Mouse (Mus musculus) liver, embryonic 14.5 days (tissue): ENCODE data around the gene Psma3. TPM values are rescaled to one million over a fixed set of nuclear protein-coding genes. Genes with fewer than 3 reads are reported as not detected.

ENCODE experiments used
- ATAC-seq: fragments of 200-750 bp; cut with Nextera tagmentation; 2 replicates; pipeline ENCODE4 v1.8.0; 2017; ENCODE audit warnings: moderate number of reproducible peaks, mild to moderate bottlenecking, moderate library complexity; ENCODE audit not compliant: insufficient read depth
- DNase-seq, 3 experiments: peaks; one replicate each; pipeline ENCODE4 v3.0.0-alpha.2; 2012 to 2013; ENCODE audit warnings: low read depth in 3 of 3, low spot score in 3 of 3
- H3K27ac ChIP-seq: fragments of 300-500 bp; sonication (generic); 2 replicates; pipeline ENCODE4 v1.5.1; 2014; ENCODE audit warnings: moderate library complexity, mild to moderate bottlenecking, control low read depth, inconsistent platforms
- H3K27me3 ChIP-seq: fragments of 300-500 bp; sonication (generic); 2 replicates; pipeline ENCODE4 v1.6.1; 2014; ENCODE audit warnings: mild to moderate bottlenecking, low read length, moderate library complexity; ENCODE audit not compliant: control insufficient read depth, insufficient read depth
- H3K36me3 ChIP-seq: fragments of 300-500 bp; sonication (generic); replicated peaks from 2 replicates; pipeline ENCODE4 v1.6.1; 2014; ENCODE audit warnings: low read depth; ENCODE audit not compliant: control insufficient read depth, insufficient read depth
- H3K4me1 ChIP-seq, 2 experiments: fragments of 200-500 bp in 1 of 2; fragments of 300-500 bp in 1 of 2; sonication (generic) in 1 of 2; replicated peaks; 2 replicates each; pipeline ENCODE4 v1.6.1; 2012 to 2014; ENCODE audit warnings: antibody characterized with exemption in 1 of 2, inconsistent platforms in 1 of 2, low read length in 1 of 2; ENCODE audit not compliant: control insufficient read depth in 2 of 2, insufficient read depth in 2 of 2
- H3K4me2 ChIP-seq: fragments of 300-500 bp; sonication (generic); 2 replicates; pipeline ENCODE4 v1.6.1; 2014; ENCODE audit warnings: low read depth, mild to moderate bottlenecking, control low read depth, moderate library complexity
- H3K4me3 ChIP-seq, 2 experiments: fragments of 200-500 bp in 1 of 2; fragments of 300-500 bp in 1 of 2; sonication (generic) in 1 of 2; 2 replicates each; pipeline ENCODE4 v1.5.1; 2012 to 2014; ENCODE audit warnings: low read depth in 2 of 2, low read length in 2 of 2, mild to moderate bottlenecking in 2 of 2, control low read depth in 1 of 2, inconsistent platforms in 1 of 2, moderate library complexity in 1 of 2; ENCODE audit not compliant: insufficient read depth in 1 of 2
- H3K9ac ChIP-seq: fragments of 300-500 bp; sonication (generic); replicated peaks from 2 replicates; pipeline ENCODE4 v1.6.1; 2014; ENCODE audit warnings: mild to moderate bottlenecking, control low read depth, moderate library complexity
- H3K9me3 ChIP-seq: fragments of 300-500 bp; sonication (generic); 2 replicates; pipeline ENCODE4 v1.6.1; 2016; ENCODE audit warnings: low read length, mixed read lengths; ENCODE audit not compliant: control insufficient read depth
- CTCF ChIP-seq: IDR thresholded peaks from 2 replicates; pipeline ENCODE4 v1.5.1; 2016; ENCODE audit warnings: antibody characterized with exemption, low read depth, control low read depth
- EP300 ChIP-seq: IDR thresholded peaks from 2 replicates; pipeline ENCODE4 v1.6.1; 2016; ENCODE audit warnings: antibody characterized with exemption, low read depth
- WGBS: fragments of 180-500 bp; shearing (Covaris S2); extraction: QIAGEN DNeasy Blood & Tissue Kit; methylation state at CpG from one replicate; pipeline ENCODE4 v1.1.7; 2014; ENCODE audit not compliant: insufficient replicate concordance; 5-methylcytosine and 5-hydroxymethylcytosine counted together
- polyA plus RNA-seq, 2 experiments: library from polyadenylated mRNA; depleted of rRNA in 1 of 2; stranded (reverse) in 1 of 2; unstranded in 1 of 2; fragments of >200 nt; fragmentation: Nextera tagmentation in 1 of 2; extraction: Ambion mirVana in 1 of 2; gene quantifications; 2 replicates each; pipeline versions ENCODE4 v1.2.1 to v1.2.3; 2012 to 2014

Psma3 gene
- polyA plus RNA-seq, 2 experiments: 138 to 401 TPM

GRCm38 (mm10) chr12:71000344-71000743 is 25.9 kb downstream of the Psma3 start:
- no peaks in the 10 kb centered on the region for H3K9me3 ChIP-seq
- H3K4me3 ChIP-seq: no peak overlapping the region
- 65% methylated on average over 1 of the region's 1 CpGs for WGBS
- H3K27me3 ChIP-seq: no peaks in the 10 kb centered on the region
- no peak overlapping the region for H3K27ac ChIP-seq
- no peak for ATAC-seq
- H3K9ac ChIP-seq: no peak overlapping the region
- no peak for DNase-seq
- peaks cover 27% of the 10 kb centered on the region for H3K36me3 ChIP-seq
- no peaks in the 10 kb centered on the region; a peak in 2 of 4 replicates for H3K4me1 ChIP-seq
- no peak overlapping the region for H3K4me2 ChIP-seq
- TF ChIP-seq EP300 (no peak), CTCF (no peak)

DNA sequence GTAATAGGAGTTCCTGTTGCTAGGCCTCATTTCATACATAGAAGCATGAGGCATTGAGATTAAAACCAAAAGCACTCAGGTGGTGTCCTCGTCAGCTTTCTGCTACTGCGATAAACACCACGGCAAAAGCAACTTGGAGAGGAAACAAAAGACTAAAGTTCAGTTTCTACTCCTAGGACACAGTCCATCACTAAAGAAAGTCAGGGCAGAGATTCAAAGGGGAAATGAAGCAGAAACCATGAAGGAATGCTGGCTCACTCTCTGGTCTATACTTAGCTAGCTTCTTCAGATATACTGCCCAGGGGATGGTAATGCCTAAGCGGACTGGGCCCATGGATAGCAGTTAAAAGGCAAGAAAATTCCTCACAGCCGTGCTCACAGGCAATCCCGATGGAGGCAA is 27.0 kb downstream of the Psma3 start:
- no peaks in the 10 kb centered on the region for H3K27me3 ChIP-seq
- H3K4me1 ChIP-seq: no peaks in the 10 kb centered on the region; a peak in 2 of 4 replicates
- H3K4me3 ChIP-seq: no peak overlapping the region
- WGBS: 82% methylated on average over 6 of the region's 6 CpGs
- no peak for DNase-seq
- no peak overlapping the region for H3K9ac ChIP-seq
- H3K36me3 ChIP-seq: peaks cover 30% of the 10 kb centered on the region
- no peak for ATAC-seq
- no peak overlapping the region for H3K27ac ChIP-seq
- no peak overlapping the region for H3K4me2 ChIP-seq
- TF ChIP-seq CTCF (no peak), EP300 (no peak)
- no peaks in the 10 kb centered on the region for H3K9me3 ChIP-seq

GRCm38 (mm10) chr12:71003760-71004426 is 29.5 kb downstream of the Psma3 start:
- 71% methylated on average over 5 of the region's 6 CpGs for whole genome bisulfite sequencing

GRCm38 (mm10) chr12:71006141-71006540 is 31.7 kb downstream of the Psma3 start:
- Histone ChIP-seq H3K4me3 (no peak overlapping the region), H3K27me3 (no peaks in the 10 kb centered on the region), H3K27ac (no peak overlapping the region), H3K9me3 (no peaks in the 10 kb centered on the region), H3K36me3 (peaks cover 50% of the 10 kb centered on the region), H3K4me2 (no peak overlapping the region), H3K4me1 (no peaks in the 10 kb centered on the region), H3K9ac (no peak overlapping the region)
- WGBS: 66% methylated on average over 6 of the region's 6 CpGs
- DNase-seq (no peak), ATAC-seq (no peak)
- TF ChIP-seq CTCF: no peak

More at GRCm38 (mm10) chr12:71003760-71004426, 29.5 kb downstream of the Psma3 start:
- TF ChIP-seq CTCF (no peak), EP300 (no peak)
- Histone ChIP-seq H3K27me3 (no peaks in the 10 kb centered on the region), H3K4me1 (no peaks in the 10 kb centered on the region; a peak in 2 of 4 replicates), H3K27ac (no peak overlapping the region), H3K4me2 (no peak overlapping the region), H3K9me3 (no peaks in the 10 kb centered on the region), H3K9ac (no peak overlapping the region), H3K4me3 (no peak overlapping the region), H3K36me3 (peaks cover 42% of the 10 kb centered on the region)
- ATAC-seq: no peak
- DNase-seq: no peak

DNA sequence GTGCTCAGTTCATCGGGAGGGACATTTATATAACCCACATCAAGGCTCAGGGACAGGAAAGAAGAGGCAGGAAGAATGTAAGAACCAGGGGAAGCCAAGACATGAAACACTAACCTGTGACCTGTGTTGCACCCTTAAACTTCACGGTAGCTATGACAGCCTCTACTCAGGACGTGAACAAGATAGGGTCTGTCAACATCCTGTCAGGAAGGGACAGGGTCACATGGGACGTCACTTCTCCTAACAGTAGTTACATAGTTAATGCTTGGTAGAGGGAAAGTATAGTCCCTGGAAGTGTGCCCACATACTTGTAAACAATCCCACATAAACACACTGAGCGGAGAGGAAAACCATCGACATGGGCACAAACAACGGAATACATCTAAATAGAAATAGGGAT is 32.5 kb downstream of the Psma3 start:
- no peak overlapping the region for H3K4me3 ChIP-seq
- peak; percentile 31; the same call in 1 of the 2 replicates for ATAC-seq
- H3K36me3 ChIP-seq: peaks cover 50% of the 10 kb centered on the region
- TF ChIP-seq CTCF: no peak
- no peak for TF ChIP-seq EP300
- DNase-seq: no peak
- WGBS: 68% methylated on average over 7 of the region's 7 CpGs
- no peak overlapping the region for H3K27ac ChIP-seq
- H3K4me1 ChIP-seq: no peaks in the 10 kb centered on the region
- H3K9me3 ChIP-seq: no peaks in the 10 kb centered on the region
- H3K4me2 ChIP-seq: no peak overlapping the region
- no peaks in the 10 kb centered on the region for H3K27me3 ChIP-seq
- no peak overlapping the region for H3K9ac ChIP-seq
